Mouse (Mus musculus): ENCODE measurements at regions not wholly inside any gene's neighbourhood (a gene's known extent, or its start where the extent isn't known, plus 50 kb on each side); places are given as distances from the start of the nearest gene placed in this dataset.

DNA sequence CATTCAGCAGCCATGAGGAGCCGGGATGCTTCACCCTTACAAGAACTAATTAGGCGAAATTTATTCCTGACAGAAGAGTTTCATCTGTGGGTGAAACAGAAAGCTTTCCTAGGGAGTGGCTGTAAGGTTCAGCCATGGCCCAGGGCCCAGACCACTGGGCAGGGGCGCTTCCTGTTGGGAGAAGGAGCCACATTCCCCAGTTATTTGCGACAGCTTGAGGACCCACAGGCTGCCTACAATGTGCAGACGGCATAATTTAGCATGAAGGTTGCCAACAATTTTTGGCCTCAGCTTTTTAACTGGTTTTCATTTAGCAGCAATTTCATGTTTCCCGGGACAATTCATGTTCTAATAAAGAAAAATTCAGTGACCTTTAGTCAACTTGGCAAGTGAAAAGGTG is 106.7 kb upstream of the Spag17 start:
- Histone ChIP-seq H3K4me2 (ENCODE audit: low read length) (no peak overlapping the region), H3K27ac (ENCODE audit: low read depth, low read length) (no peak overlapping the region), H3K4me3 (ENCODE audit: low read length) (no peak overlapping the region), H3K36me3 (ENCODE audit: control insufficient read depth, insufficient read depth, low read length) (no peaks in the 10 kb centered on the region), H3K9ac (ENCODE audit: low read depth, low read length) (no peak overlapping the region), H3K9me3 (ENCODE audit: control insufficient read depth, low read length) (no peaks in the 10 kb centered on the region), H3K27me3 (replicated peaks; ENCODE audit: control insufficient read depth, insufficient read depth, low read length) (no peaks in the 10 kb centered on the region), H3K4me1 (ENCODE audit: control insufficient read depth, insufficient read depth, low read depth, low read length) (no peaks in the 10 kb centered on the region)
- WGBS, result 74% methylated on average over 6 of the region's 6 CpGs
- ATAC-seq, result no peak

DNA sequence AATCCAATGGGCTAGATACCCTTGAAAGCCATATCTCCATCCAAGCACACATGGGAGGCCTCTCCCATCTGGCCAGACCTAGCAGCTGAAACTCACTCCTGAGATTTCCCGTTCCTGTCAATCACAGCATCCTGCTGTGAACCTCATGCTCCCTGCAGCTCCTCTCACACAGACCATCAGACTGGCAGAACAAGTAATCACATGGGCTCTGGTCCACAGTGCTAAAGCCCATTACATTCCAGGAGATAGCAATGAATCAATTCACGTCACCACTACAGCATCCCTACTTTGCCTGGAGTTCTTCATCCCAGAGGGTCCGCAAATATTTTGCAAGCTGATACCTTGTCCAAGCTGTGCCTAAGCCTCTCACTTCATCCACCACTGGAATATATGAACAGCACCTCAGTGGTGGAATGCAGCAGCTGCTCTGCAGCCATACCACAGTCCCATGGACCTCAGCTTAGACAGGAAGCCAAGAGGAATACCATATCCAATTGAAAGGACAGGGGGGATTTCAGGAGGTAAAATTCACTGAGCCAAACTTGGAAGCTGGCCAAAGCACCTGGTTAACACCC is 99.2 kb upstream of the Spag17 start:
- no peaks in the 10 kb centered on the region for H3K9me3 ChIP-seq (ENCODE audit: control insufficient read depth, low read length)
- no peaks in the 10 kb centered on the region for H3K36me3 ChIP-seq (ENCODE audit: control insufficient read depth, insufficient read depth, low read length)
- no peaks in the 10 kb centered on the region for H3K4me1 ChIP-seq (ENCODE audit: control insufficient read depth, insufficient read depth, low read depth, low read length)
- 72% methylated on average over 3 of the region's 3 CpGs for WGBS
- no peak overlapping the region for H3K9ac ChIP-seq (ENCODE audit: low read depth, low read length)
- no peaks in the 10 kb centered on the region for H3K27me3 ChIP-seq (replicated peaks; ENCODE audit: control insufficient read depth, insufficient read depth, low read length)
- no peak overlapping the region for H3K4me2 ChIP-seq (ENCODE audit: low read length)
- H3K4me3 ChIP-seq (ENCODE audit: low read length), result no peak overlapping the region
- ATAC-seq, result no peak
- H3K27ac ChIP-seq (ENCODE audit: low read depth, low read length), result no peak overlapping the region

- WGBS, result 37% methylated on average over 6 of the region's 6 CpGs
- no peak overlapping the region for H3K4me3 ChIP-seq (ENCODE audit: low read length)
- H3K9ac ChIP-seq (ENCODE audit: low read depth, low read length), result no peak overlapping the region
- H3K27me3 ChIP-seq (replicated peaks; ENCODE audit: control insufficient read depth, insufficient read depth, low read length), result no peaks in the 10 kb centered on the region
- no peaks in the 10 kb centered on the region for H3K36me3 ChIP-seq (ENCODE audit: control insufficient read depth, insufficient read depth, low read length)
- ATAC-seq, result 0 out of 2 replicates have a peak, but pooled peaks have one; percentile 42
- H3K9me3 ChIP-seq (ENCODE audit: control insufficient read depth, low read length), result no peaks in the 10 kb centered on the region
- H3K27ac ChIP-seq (ENCODE audit: low read depth, low read length), result no peak overlapping the region
- no peak overlapping the region for H3K4me2 ChIP-seq (ENCODE audit: low read length)
- H3K4me1 ChIP-seq (ENCODE audit: control insufficient read depth, insufficient read depth, low read depth, low read length), result no peaks in the 10 kb centered on the region
These were observed 93.9 kb upstream of the Spag17 start for GRCm38 (mm10) chr3:99791316-99791715.

DNA sequence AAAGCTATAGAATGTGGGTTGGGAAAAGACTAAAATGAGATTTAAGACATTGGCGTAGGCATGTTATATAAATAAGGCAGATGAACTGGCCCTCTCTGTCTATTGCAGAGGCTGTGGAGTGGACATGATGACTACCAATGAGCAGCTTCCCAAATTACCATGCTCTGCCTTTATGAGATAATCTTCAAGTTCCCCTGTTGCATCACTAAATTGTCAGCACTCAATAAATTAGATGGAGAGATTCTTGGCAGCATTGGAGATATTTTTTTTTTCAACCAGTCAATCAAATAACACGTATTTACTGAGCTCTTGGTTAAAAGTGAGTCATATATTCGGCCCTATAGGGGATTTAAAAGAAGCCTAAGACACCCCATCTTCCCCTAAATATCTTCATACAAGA is 91.6 kb upstream of the Spag17 start:
- no peaks in the 10 kb centered on the region for H3K4me1 ChIP-seq (ENCODE audit: control insufficient read depth, insufficient read depth, low read depth, low read length)
- H3K4me3 ChIP-seq (ENCODE audit: low read length), result no peak overlapping the region
- no peaks in the 10 kb centered on the region for H3K36me3 ChIP-seq (ENCODE audit: control insufficient read depth, insufficient read depth, low read length)
- no peak overlapping the region for H3K27ac ChIP-seq (ENCODE audit: low read depth, low read length)
- H3K4me2 ChIP-seq (ENCODE audit: low read length), result no peak overlapping the region
- no peaks in the 10 kb centered on the region for H3K27me3 ChIP-seq (replicated peaks; ENCODE audit: control insufficient read depth, insufficient read depth, low read length)
- no peaks in the 10 kb centered on the region for H3K9me3 ChIP-seq (ENCODE audit: control insufficient read depth, low read length)
- no peak for ATAC-seq
- H3K9ac ChIP-seq (ENCODE audit: low read depth, low read length), result no peak overlapping the region
- WGBS, result 82% methylated on average over 3 of the region's 3 CpGs

DNA sequence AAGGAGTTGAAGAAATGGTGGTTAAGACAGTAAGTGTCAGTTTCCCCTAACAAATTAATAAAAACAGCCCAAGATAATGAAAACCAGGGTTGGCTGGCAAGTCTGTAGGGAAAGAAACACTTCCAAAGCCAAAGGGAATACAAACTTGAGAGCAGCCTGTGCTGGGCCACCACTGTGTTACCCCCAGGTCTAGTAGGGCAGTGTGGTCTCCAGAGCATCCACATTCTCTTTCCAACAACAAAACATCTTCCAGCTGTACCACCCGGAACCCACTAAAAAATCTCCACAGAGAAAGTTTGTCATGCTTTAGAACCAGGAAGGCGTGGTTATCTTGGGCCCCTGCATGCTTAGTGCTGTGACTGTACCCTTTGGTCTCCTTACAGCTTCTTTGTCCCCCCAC is 89.4 kb upstream of the Spag17 start:
- no peak overlapping the region for H3K27ac ChIP-seq (ENCODE audit: low read depth, low read length)

GRCm38 (mm10) chr3:99797791-99798190 is 87.4 kb upstream of the Spag17 start:
- WGBS, result 77% methylated on average over 2 of the region's 2 CpGs
- H3K36me3 ChIP-seq (ENCODE audit: control insufficient read depth, insufficient read depth, low read length), result no peaks in the 10 kb centered on the region
- no peaks in the 10 kb centered on the region for H3K9me3 ChIP-seq (ENCODE audit: control insufficient read depth, low read length)
- no peak for ATAC-seq
- H3K9ac ChIP-seq (ENCODE audit: low read depth, low read length), result no peak overlapping the region
- H3K4me2 ChIP-seq (ENCODE audit: low read length), result no peak overlapping the region
- H3K27ac ChIP-seq (ENCODE audit: low read depth, low read length), result no peak overlapping the region
- no peaks in the 10 kb centered on the region for H3K27me3 ChIP-seq (replicated peaks; ENCODE audit: control insufficient read depth, insufficient read depth, low read length)
- H3K4me3 ChIP-seq (ENCODE audit: low read length), result no peak overlapping the region
- no peaks in the 10 kb centered on the region for H3K4me1 ChIP-seq (ENCODE audit: control insufficient read depth, insufficient read depth, low read depth, low read length)

More for the DNA sequence above, 89.4 kb upstream of the Spag17 start:
- no peak overlapping the region for H3K4me3 ChIP-seq (ENCODE audit: low read length)
- H3K4me1 ChIP-seq (ENCODE audit: control insufficient read depth, insufficient read depth, low read depth, low read length), result no peaks in the 10 kb centered on the region
- 95% methylated on average over 2 of the region's 2 CpGs for WGBS
- no peak overlapping the region for H3K4me2 ChIP-seq (ENCODE audit: low read length)
- no peaks in the 10 kb centered on the region for H3K9me3 ChIP-seq (ENCODE audit: control insufficient read depth, low read length)
- ATAC-seq, result no peak
- no peaks in the 10 kb centered on the region for H3K36me3 ChIP-seq (ENCODE audit: control insufficient read depth, insufficient read depth, low read length)
- H3K27me3 ChIP-seq (replicated peaks; ENCODE audit: control insufficient read depth, insufficient read depth, low read length), result no peaks in the 10 kb centered on the region
- H3K9ac ChIP-seq (ENCODE audit: low read depth, low read length), result no peak overlapping the region

DNA sequence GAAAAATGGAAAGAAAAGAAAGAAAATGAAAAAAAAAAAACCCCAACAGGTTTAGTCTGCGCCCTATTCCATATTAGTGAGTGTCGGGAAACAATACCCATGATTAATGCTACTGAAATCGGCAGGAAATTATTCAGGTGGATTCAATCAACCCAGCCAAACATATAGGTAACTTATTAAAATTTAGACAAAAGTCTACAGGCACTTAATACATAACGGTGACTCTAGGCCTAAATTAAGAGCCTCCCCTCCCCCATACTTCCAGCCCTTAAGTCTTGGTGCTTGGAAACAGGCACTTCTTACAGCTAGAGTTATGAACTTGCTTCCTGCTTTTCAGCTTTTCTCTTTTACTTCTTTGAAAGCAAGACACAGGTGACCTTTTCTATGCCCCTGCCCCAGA is 74.7 kb upstream of the Spag17 start:
- Histone ChIP-seq H3K4me2 (ENCODE audit: low read length) (no peak overlapping the region), H3K36me3 (ENCODE audit: control insufficient read depth, insufficient read depth, low read length) (no peaks in the 10 kb centered on the region), H3K9me3 (ENCODE audit: control insufficient read depth, low read length) (no peaks in the 10 kb centered on the region), H3K4me3 (ENCODE audit: low read length) (no peak overlapping the region), H3K9ac (ENCODE audit: low read depth, low read length) (no peak overlapping the region), H3K27me3 (replicated peaks; ENCODE audit: control insufficient read depth, insufficient read depth, low read length) (no peaks in the 10 kb centered on the region), H3K27ac (ENCODE audit: low read depth, low read length) (no peak overlapping the region), H3K4me1 (ENCODE audit: control insufficient read depth, insufficient read depth, low read depth, low read length) (no peaks in the 10 kb centered on the region)
- 85% methylated on average over 4 of the region's 4 CpGs for WGBS
- ATAC-seq, result no peak

GRCm38 (mm10) chr3:99811276-99811675 is 73.9 kb upstream of the Spag17 start:
- Histone ChIP-seq H3K27me3 (replicated peaks; ENCODE audit: control insufficient read depth, insufficient read depth, low read length) (no peaks in the 10 kb centered on the region), H3K9me3 (ENCODE audit: control insufficient read depth, low read length) (no peaks in the 10 kb centered on the region), H3K36me3 (ENCODE audit: control insufficient read depth, insufficient read depth, low read length) (no peaks in the 10 kb centered on the region), H3K4me3 (ENCODE audit: low read length) (no peak overlapping the region), H3K4me1 (ENCODE audit: control insufficient read depth, insufficient read depth, low read depth, low read length) (no peaks in the 10 kb centered on the region), H3K9ac (ENCODE audit: low read depth, low read length) (no peak overlapping the region), H3K27ac (ENCODE audit: low read depth, low read length) (no peak overlapping the region), H3K4me2 (ENCODE audit: low read length) (no peak overlapping the region)
- no peak for ATAC-seq
- 92% methylated on average over 3 of the region's 3 CpGs for WGBS

GRCm38 (mm10) chr3:99812836-99813235 is 72.4 kb upstream of the Spag17 start:
- no peaks in the 10 kb centered on the region for H3K27me3 ChIP-seq (replicated peaks; ENCODE audit: control insufficient read depth, insufficient read depth, low read length)
- no peaks in the 10 kb centered on the region for H3K36me3 ChIP-seq (ENCODE audit: control insufficient read depth, insufficient read depth, low read length)
- WGBS, result 71% methylated on average over 4 of the region's 4 CpGs
- H3K4me1 ChIP-seq (ENCODE audit: control insufficient read depth, insufficient read depth, low read depth, low read length), result no peaks in the 10 kb centered on the region
- no peaks in the 10 kb centered on the region for H3K9me3 ChIP-seq (ENCODE audit: control insufficient read depth, low read length)
- ATAC-seq, result no peak
- H3K9ac ChIP-seq (ENCODE audit: low read depth, low read length), result no peak overlapping the region
- no peak overlapping the region for H3K4me2 ChIP-seq (ENCODE audit: low read length)
- no peak overlapping the region for H3K4me3 ChIP-seq (ENCODE audit: low read length)
- no peak overlapping the region for H3K27ac ChIP-seq (ENCODE audit: low read depth, low read length)

DNA sequence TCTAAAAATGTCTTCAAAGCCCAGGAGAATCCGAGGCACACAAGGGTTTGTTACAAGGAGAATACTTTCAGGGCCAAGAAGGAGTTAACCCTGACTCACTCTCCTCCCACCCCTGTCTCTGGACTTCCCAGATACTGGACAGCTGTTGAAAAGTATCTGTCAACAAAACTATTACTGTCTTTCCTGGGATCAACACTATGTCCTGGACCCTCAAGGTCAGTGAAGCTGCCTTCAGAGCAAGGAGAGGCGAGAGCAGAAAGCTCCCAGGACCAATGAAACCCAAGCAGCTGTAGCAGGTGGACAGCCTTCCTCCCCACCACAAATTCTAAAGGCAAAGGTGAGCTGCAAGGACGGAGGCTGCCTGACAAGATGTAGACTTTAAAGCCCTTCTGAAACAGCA is 70.1 kb upstream of the Spag17 start:
- 76% methylated on average over 3 of the region's 3 CpGs for WGBS
- no peak for ATAC-seq
- Histone ChIP-seq H3K4me1 (ENCODE audit: control insufficient read depth, insufficient read depth, low read depth, low read length) (no peaks in the 10 kb centered on the region), H3K4me3 (ENCODE audit: low read length) (no peak overlapping the region), H3K27me3 (replicated peaks; ENCODE audit: control insufficient read depth, insufficient read depth, low read length) (no peaks in the 10 kb centered on the region), H3K4me2 (ENCODE audit: low read length) (no peak overlapping the region), H3K36me3 (ENCODE audit: control insufficient read depth, insufficient read depth, low read length) (no peaks in the 10 kb centered on the region), H3K27ac (ENCODE audit: low read depth, low read length) (no peak overlapping the region), H3K9ac (ENCODE audit: low read depth, low read length) (no peak overlapping the region), H3K9me3 (ENCODE audit: control insufficient read depth, low read length) (no peaks in the 10 kb centered on the region)

All from hindbrain, embryonic 16.5 days (tissue).